Mouse (Mus musculus) intestine, postnatal 0 days (tissue): ENCODE measurements around the gene Pde2a. TPM values are rescaled to one million over a fixed set of nuclear protein-coding genes. Genes with fewer than 3 reads are reported as not detected.
A peak's percentile ranks its signal among the peaks of the same experiment; 100 is the strongest.

Experiments
- ATAC-seq: fragments of 200-750 bp; cut with Nextera tagmentation; 2 replicates; pipeline ENCODE4 v1.8.0; 2017; ENCODE audit warnings: mild to moderate bottlenecking, moderate TSS enrichment, moderate library complexity
- H3K27ac ChIP-seq: fragments of 300-500 bp; sonication (generic); 2 replicates; pipeline ENCODE4 v1.5.1; 2014; ENCODE audit warnings: mild to moderate bottlenecking, low read depth, low read length, moderate library complexity
- H3K27me3 ChIP-seq: fragments of 300-500 bp; sonication (generic); replicated peaks from 2 replicates; pipeline ENCODE4 v1.6.1; 2014; ENCODE audit warnings: low read length, mixed read lengths; ENCODE audit not compliant: control insufficient read depth, insufficient read depth
- H3K36me3 ChIP-seq: fragments of 300-500 bp; sonication (generic); 2 replicates; pipeline ENCODE4 v1.6.1; 2014; ENCODE audit warnings: mild to moderate bottlenecking, moderate library complexity; ENCODE audit not compliant: control insufficient read depth, insufficient read depth
- H3K4me1 ChIP-seq: fragments of 300-500 bp; sonication (generic); replicated peaks from 2 replicates; pipeline ENCODE4 v1.6.1; 2014; ENCODE audit warnings: antibody characterized with exemption, low read length, mixed read lengths; ENCODE audit not compliant: control insufficient read depth, insufficient read depth
- H3K4me2 ChIP-seq: fragments of 300-500 bp; sonication (generic); replicated peaks from 2 replicates; pipeline ENCODE4 v1.6.1; 2014; ENCODE audit warnings: low read depth, mild to moderate bottlenecking, moderate library complexity
- H3K4me3 ChIP-seq: fragments of 300-500 bp; sonication (generic); 2 replicates; pipeline ENCODE4 v1.5.1; 2014; ENCODE audit warnings: low read depth, low read length
- H3K9ac ChIP-seq: fragments of 300-500 bp; sonication (generic); 2 replicates; pipeline ENCODE4 v1.6.1; 2014; ENCODE audit warnings: mild to moderate bottlenecking, low read depth, low read length
- H3K9me3 ChIP-seq: fragments of 300-500 bp; sonication (generic); 2 replicates; pipeline ENCODE4 v1.6.1; 2016; ENCODE audit warnings: mixed run types; ENCODE audit not compliant: control insufficient read depth
- CTCF ChIP-seq: sonication (generic); IDR thresholded peaks from 2 replicates; pipeline ENCODE4 v1.5.1; 2016; ENCODE audit warnings: low read depth, mild to moderate bottlenecking, control low read depth, antibody characterized with exemption, moderate library complexity
- WGBS: fragments of 180-500 bp; shearing (Covaris S2); extraction: QIAGEN DNeasy Blood & Tissue Kit; methylation state at CpG from one replicate; pipeline ENCODE4 v1.1.7; 2014; 5-methylcytosine and 5-hydroxymethylcytosine counted together
- polyA plus RNA-seq: library from polyadenylated mRNA; unstranded; fragments of >200 nt; fragmentation: Nextera tagmentation; extraction: Ambion mirVana; gene quantifications from 2 replicates; pipeline ENCODE4 v1.2.1, GENCODE M21; 2015

Pde2a gene
- polyA plus RNA-seq, 1 experiment from 2014 or later: 11.1 TPM

DNA sequence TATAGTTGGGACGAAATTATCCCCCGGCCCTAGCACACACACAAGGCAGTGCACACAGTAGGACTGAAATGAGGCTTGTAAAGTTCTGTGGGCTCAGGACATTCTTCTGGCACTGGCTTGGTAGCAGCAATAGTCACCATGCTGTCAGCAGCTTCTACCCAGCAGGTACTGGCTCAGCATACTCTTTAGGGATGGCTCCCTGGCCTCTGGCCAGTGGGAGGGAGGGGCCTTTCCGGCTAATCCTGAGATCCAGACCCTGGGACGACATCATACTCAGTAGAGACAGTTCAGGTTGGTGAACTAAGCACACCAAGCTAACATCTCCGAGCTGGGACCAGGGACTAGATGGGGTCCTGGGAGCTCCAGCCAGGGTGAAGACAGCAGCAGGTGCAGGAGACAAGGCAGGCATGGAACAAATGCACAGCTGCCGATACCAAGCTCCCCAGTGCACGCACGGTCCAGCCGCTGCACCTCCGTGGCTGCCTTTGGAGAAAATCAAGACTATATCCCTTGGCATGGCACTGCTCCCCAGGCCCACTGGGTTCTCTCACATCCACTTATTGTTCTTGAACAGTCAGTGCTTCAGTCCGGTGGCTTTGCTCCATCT, 42.3 kb downstream of the Pde2a start:
- H3K4me1 ChIP-seq: no peaks in the 10 kb centered on the region
- H3K9me3 ChIP-seq: no peaks in the 10 kb centered on the region
- no peak overlapping the region for H3K9ac ChIP-seq
- no peak overlapping the region for H3K4me2 ChIP-seq
- no peak for ATAC-seq
- no peak for TF ChIP-seq CTCF
- no peak overlapping the region for H3K4me3 ChIP-seq
- no peak overlapping the region for H3K27ac ChIP-seq
- WGBS: 78% methylated on average over 11 of the region's 11 CpGs
- no peaks in the 10 kb centered on the region for H3K36me3 ChIP-seq
- H3K27me3 ChIP-seq: 0 out of 2 replicates have a peak, but pooled peaks cover 3% of the 10 kb centered on the region

DNA sequence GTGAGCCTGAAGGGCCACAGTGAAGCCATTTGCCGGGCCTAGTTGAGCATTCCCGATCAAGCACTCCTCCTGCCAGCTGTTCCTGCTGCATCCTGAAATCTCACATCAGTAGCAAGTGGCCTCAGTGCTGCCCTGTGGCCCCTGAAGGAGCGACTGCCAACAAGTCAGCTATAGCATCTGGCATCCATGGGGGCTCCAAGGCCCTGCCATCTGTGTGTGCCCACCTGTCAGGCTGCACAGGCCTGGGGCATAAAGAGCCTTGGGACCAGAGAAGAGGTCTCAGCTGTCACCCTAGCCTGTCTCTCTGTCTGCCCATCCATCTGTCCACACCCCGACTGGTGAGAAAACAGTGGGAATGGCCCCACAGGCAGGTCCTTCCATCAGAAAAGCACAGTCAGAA, 43.4 kb downstream of the Pde2a start:
- H3K9ac ChIP-seq: no peak overlapping the region
- H3K4me1 ChIP-seq: no peaks in the 10 kb centered on the region
- H3K27me3 ChIP-seq: 0 out of 2 replicates have a peak, but pooled peaks cover 3% of the 10 kb centered on the region
- no peak overlapping the region for H3K27ac ChIP-seq
- H3K4me2 ChIP-seq: no peak overlapping the region
- H3K9me3 ChIP-seq: no peaks in the 10 kb centered on the region
- H3K4me3 ChIP-seq: no peak overlapping the region
- ATAC-seq: no peak
- no peak for TF ChIP-seq CTCF
- H3K36me3 ChIP-seq: no peaks in the 10 kb centered on the region
- 61% methylated on average over 4 of the region's 4 CpGs for WGBS

DNA sequence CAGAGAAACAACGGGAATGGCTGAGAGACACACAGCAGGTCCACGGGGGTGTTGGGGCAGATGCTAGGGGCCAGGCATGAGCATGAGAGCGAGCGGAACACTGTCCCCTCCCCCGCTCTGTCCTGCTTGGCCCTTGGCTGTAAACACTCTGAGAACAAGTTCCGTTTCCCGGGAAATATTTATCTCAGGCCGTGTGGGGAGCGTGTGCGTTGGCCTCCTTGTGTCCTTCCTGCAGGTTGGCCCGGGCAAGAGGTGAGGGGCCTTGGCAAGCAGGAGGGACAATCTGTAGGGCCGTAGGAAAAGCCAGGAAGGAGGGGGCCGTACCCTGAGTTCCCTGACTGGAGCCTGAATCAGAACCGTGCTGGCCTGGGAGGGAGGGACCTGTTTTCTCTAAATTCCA, 43.9 kb downstream of the Pde2a start:
- no peaks in the 10 kb centered on the region for H3K9me3 ChIP-seq
- H3K27me3 ChIP-seq: 0 out of 2 replicates have a peak, but pooled peaks cover 3% of the 10 kb centered on the region
- ATAC-seq: no peak
- H3K4me1 ChIP-seq: no peaks in the 10 kb centered on the region
- peak overlapping the region; percentile 22; the same call in 1 of the 2 replicates for H3K4me2 ChIP-seq
- H3K36me3 ChIP-seq: no peaks in the 10 kb centered on the region
- no peak overlapping the region for H3K9ac ChIP-seq
- no peak overlapping the region for H3K4me3 ChIP-seq
- WGBS: 21% methylated on average over 14 of the region's 14 CpGs
- TF ChIP-seq CTCF: no peak
- H3K27ac ChIP-seq: peak overlapping the region; percentile 65; the same call in 1 of the 2 replicates

DNA sequence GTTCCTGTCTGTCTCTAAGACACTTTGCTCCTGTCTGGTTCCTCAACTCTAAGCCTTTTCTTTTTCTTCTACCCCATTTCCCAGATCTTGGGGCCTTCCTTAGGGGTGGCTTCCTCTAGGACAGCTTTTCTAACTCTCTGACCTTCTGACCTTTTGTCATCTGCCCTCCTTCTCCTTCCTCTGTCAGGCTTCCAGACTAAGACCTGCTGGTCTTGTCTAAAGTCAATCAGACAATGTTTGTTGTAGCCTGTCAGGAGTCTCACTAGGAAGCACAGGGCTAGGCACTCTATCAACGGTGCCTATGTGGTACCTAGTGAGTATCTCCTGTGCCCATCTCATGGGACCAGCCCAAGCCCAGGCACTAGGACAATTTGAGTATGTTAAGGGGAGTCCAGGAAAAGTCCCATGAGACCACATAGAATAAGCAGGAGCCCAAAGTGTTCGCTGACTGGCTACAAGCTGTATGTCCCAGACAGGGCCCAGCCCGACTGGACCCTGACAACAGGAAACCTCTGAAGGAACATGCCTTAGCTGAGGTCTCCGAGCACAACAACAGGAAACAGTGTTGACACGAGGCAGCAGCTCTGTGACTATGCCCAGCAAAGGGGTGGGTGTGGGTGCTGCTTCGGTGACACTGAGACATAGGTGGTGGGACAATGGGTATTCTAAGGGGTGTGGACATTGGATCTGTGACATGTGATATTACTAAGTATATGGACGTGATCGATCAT, 44.5 kb downstream of the Pde2a start:
- Histone ChIP-seq H3K4me2 (no peak overlapping the region), H3K4me3 (no peak overlapping the region), H3K4me1 (no peaks in the 10 kb centered on the region), H3K27me3 (0 out of 2 replicates have a peak, but pooled peaks cover 3% of the 10 kb centered on the region), H3K36me3 (no peaks in the 10 kb centered on the region), H3K9me3 (no peaks in the 10 kb centered on the region), H3K9ac (no peak overlapping the region), H3K27ac (peak overlapping the region; percentile 65)
- WGBS: 75% methylated on average over 8 of the region's 8 CpGs
- TF ChIP-seq CTCF: no peak
- 0 out of 2 replicates have a peak, but pooled peaks have one; percentile 5 for ATAC-seq

DNA sequence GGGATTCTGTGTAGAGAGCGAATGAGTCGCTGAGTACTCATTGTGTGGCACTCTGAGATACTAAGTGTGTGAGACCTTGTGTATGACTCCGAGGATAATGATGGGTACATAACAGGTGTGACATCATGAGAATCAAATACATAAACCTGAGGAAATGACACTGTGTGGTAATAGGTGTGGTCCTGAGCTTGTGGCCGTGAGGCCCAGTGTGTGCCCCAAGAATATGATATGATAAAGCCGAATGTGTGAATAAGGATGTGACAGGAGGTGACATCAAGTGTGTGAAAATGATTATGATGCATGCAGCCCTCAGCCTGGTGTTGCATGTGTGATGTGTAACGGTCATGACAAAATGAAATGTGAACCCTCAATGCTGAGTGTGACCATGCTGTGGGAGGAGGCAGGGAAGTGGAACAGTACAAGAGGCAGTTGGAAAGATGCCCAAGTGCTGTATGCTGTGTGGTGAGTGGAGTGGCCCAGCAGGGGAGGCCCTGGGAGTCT, 45.1 kb downstream of the Pde2a start:
- H3K9ac ChIP-seq: no peak overlapping the region
- peak; percentile 26; the same call in 1 of the 2 replicates for TF ChIP-seq CTCF
- H3K9me3 ChIP-seq: no peaks in the 10 kb centered on the region
- WGBS: 74% methylated on average over 6 of the region's 6 CpGs
- H3K36me3 ChIP-seq: no peaks in the 10 kb centered on the region
- no peaks in the 10 kb centered on the region for H3K4me1 ChIP-seq
- peak; percentile 37 for ATAC-seq
- H3K4me3 ChIP-seq: no peak overlapping the region
- H3K4me2 ChIP-seq: no peak overlapping the region
- 0 out of 2 replicates have a peak, but pooled peaks cover 3% of the 10 kb centered on the region for H3K27me3 ChIP-seq
- 0 out of 2 replicates have a peak overlapping the region, but pooled peaks have one; percentile 65 for H3K27ac ChIP-seq

DNA sequence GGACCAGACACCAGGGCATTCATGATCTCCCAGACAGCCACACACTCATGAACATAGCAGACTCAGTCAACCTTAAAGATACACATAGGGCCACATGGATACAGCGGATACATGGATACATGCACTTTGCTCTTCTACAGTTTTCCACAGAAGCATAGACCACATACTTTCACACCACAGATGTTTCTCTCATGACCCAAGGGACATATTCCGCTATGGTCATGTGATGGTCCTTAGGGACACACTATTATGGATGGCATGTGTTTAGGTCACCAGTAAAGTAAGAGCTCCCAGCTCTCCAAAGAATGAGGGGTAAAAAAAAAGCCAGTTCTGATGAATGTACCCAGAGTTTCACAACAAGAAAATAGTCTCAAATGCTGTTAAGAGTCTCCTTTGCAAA, 49.9 kb downstream of the Pde2a start:
- WGBS: 88% methylated on average over 2 of the region's 2 CpGs

More for the DNA sequence above, 49.9 kb downstream of the Pde2a start:
- Histone ChIP-seq H3K4me2 (no peak overlapping the region), H3K9ac (no peak overlapping the region), H3K27ac (no peak overlapping the region), H3K27me3 (no peaks in the 10 kb centered on the region), H3K4me1 (no peaks in the 10 kb centered on the region), H3K4me3 (no peak overlapping the region), H3K36me3 (no peaks in the 10 kb centered on the region), H3K9me3 (no peaks in the 10 kb centered on the region)
- TF ChIP-seq CTCF: no peak
- no peak for ATAC-seq
